Mouse (Mus musculus) mouse embryonic stem cell (cell line): ENCODE measurements around the gene Eml1.

Experiments
- in situ Hi-C, 2 experiments: fragments of 300-500 bp; cut with MboI; formaldehyde crosslinking; loops; 1 replicate in 1 of 2; 3 replicates in 1 of 2; pipeline ENCODE4 v1.14.3; 2019 to 2020; ENCODE audit warnings: low sequenced_read_pairs in 2 of 2, low pct_unique_long_range_greater_than_20kb in 1 of 2, mixed read lengths in 1 of 2; ENCODE audit not compliant: unreplicated experiment in 1 of 2

Eml1 gene

DNA sequence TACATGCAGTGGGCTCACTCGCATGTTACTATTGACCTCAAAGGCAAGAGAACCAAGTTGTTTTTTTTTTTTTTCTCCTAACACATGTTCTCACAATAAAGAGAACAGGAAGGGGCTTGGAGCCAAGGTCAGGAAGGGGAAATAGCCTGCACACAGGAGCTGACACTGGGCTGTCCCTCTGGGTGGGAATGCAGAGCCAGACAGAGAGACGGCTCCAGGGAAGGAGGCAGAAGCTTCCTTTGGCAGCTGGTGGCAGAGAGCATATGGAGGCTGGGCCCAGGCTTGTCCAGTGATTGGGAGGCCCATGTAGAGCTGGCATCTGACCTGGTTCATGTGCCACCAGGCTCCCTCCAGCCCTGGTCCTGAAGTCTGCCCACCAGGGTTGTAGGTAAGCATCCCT, 2.8 kb upstream of the Eml1 start:
- in situ Hi-C loops = loop anchor here in 1 of 2 experiments (10.0 kb wide), 1 partner anchor 127 kb away; no protein-coding TSS in a partner anchor

DNA sequence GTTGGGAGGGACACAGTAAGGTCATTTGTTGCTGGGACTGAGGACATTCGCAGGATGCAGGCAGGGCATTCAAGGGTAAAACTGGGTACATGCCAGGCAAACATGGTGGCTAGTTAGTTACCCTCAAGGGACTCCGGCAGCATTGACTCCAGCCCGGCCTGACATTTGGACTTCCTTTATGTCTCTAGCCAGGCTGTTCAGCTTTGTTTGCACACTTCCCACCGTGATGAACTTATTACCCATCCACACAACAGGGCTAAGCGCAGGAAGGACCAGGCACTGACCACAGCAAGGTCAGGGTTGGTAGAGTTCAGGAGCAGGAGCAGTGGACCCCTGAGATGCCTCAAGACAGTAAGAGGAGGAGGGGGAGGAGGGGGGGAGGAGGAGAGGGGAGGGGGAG, 1.8 kb upstream of the Eml1 start:
- in situ Hi-C loops = loop anchor here in 1 of 2 experiments (10.0 kb wide), 1 partner anchor 126 kb away; no protein-coding TSS in a partner anchor

DNA sequence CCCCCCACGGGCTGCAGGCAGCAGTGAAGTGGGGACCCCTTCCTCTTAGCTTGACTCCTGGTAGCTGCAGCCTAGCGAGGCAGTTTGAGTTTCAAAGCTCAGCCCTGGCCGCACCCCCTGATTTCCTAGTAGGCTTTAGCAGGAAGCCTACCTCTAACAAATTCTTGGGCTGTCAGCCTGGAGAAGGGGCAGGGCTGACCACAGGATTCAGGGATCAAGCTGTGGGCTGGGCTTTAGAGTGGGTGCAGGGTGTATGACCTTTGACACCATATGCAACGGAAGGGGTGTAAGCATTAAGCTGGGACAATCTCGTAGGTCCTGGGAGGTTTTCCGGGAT, 640 bp downstream of the Eml1 start:
- in situ Hi-C loops = no loop called here

DNA sequence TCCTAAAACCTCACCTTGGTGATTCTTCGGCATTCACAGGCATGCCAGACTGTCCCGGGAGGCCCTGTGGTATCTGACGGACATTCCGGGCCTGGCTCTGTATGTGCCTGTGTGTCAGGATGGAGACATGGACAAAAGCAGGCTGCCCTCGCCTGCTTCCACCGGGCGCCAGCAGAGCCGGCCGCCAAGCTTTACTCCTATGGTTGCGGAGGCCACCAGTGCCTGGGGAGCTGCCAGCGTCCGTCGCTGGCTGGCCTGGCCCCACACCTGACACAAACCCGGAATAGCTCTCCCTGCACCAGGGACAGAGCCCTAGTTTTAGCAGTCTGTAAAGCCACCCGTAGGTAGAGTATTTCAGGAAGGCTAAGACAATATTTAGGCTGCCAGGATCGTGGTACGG, 1.5 kb downstream of the Eml1 start:
- in situ Hi-C loops = no loop called here

DNA sequence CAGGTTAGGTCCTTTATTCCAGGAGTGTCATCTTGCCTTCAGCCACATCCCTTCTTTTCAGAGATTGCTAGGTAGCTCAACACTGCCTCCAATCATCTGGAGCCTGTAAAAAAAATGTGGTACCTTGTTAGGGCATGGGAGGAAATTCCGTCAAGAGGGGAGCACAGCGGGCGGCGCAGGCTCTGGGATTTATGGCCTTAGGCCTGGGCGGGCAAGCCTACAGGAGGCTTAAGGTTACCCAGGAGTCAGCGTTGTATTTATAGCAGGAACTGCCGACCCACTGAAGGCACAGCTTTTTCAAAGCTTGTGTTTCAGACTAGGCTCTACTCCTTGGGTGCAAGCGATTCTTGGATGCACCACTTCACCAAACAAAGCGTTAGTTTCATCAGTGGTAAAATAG, 2.9 kb downstream of the Eml1 start:
- in situ Hi-C loops = no loop called here

DNA sequence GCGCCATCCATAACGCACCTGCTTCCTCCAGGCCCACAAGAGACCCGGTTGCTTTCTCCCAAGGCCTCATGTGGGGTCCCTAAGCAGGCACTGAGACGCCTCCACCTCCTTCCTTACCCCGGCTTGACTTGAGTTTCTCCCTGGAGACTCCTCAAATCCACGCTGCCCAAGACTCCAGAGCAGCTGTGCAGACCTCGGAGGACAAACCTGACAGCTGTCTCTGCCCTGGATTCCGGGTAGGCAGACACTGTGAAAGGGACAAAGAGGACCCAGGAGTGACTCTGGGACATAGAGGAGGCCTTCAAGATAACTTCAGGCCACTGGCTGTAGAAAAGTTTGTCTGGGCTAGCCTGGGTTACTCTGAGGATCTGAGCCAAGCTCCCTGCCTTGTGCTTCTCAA, 3.9 kb downstream of the Eml1 start:
- in situ Hi-C loops = no loop called here

DNA sequence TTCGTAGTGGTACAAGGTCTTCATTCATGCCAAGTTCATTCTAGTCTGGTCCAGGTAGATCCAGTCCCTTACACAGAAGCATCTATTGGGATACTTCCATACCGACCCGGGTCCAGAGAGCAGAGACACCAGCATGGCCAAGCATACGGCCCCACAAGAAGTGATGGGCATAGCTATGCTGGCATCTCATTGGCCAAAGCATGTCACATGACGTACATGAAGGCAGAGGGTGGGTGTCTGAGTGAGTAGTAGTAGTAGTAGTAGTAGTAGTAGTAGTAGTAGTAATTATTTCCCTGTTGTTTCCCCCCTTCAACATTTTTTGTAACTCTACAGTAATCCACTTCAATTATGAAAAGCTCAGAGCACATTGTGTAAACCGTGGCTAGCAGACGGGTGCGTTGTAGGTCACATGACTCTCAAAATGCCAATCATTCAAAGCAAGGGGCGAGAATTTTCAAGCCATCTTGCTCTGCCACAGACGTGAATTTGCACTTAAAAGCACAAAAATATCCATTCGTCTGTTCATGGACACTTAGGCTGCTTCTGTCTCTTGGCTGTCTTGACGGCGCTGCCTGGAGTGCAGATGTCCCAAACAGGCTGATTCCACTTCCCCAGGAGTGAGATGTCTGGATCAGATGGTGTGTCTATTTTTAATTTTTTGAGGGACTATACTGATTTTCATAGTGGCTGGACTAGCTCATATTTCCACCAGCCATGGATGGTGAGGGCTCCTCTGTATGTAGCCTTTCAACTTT, 7.8 kb downstream of the Eml1 start:
- in situ Hi-C loops = no loop called here

DNA sequence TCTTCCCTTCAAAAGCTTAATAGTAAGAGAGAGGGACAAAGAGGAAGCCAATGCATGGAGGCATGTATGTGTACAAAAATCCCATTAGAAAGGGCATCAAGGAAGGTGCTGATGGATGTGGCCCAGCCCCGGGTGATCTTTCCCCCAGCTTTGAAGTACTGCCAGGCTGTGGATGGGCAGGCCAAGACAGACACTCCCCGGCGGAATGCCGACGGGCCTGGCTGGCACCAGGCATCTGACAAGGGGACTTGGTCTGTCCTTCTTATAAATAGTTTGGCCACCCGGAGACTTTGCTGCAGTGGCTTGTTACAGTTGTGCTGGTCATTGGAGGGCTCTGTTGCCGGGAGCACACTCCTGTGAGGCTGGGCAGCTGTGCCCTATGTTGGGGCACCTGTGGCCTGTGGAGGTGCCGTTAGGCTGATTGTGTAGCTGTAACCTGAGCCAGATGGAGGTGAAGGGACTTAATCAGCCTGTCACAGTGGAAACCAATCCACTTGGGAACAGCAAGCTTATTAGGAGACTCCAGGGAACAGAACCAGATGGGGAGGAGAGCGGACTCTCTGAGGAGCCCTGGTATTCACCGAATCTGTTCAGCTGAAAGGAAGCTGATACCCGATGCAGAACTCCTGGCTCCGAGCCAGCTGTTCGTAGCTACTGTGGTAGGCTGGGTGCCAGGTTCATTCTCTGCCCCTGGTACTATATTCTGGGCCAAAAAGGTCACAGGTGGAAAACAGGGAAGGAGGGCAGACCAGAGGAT, 15.9 kb downstream of the Eml1 start:
- in situ Hi-C loops = no loop called here

DNA sequence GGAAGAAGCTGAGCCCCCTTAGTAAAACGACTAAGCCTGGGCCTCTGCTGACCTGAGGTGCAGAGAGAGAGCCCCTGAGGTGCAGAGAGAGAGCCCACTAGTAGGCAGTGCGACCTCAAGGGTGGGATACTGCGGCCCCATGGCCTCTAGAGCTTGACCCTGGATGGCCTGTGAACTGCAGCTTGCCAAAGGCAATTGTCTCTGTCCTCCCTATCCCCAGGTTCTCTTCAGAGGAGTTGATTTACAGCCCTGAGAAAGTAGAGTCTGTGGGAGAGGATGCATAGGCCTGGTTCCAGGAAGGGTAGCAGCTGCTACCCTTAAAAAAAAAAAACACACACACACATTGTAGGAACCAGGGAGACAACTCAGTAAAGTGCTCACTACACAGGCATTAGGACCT, 19.0 kb downstream of the Eml1 start:
- in situ Hi-C loops = no loop called here

DNA sequence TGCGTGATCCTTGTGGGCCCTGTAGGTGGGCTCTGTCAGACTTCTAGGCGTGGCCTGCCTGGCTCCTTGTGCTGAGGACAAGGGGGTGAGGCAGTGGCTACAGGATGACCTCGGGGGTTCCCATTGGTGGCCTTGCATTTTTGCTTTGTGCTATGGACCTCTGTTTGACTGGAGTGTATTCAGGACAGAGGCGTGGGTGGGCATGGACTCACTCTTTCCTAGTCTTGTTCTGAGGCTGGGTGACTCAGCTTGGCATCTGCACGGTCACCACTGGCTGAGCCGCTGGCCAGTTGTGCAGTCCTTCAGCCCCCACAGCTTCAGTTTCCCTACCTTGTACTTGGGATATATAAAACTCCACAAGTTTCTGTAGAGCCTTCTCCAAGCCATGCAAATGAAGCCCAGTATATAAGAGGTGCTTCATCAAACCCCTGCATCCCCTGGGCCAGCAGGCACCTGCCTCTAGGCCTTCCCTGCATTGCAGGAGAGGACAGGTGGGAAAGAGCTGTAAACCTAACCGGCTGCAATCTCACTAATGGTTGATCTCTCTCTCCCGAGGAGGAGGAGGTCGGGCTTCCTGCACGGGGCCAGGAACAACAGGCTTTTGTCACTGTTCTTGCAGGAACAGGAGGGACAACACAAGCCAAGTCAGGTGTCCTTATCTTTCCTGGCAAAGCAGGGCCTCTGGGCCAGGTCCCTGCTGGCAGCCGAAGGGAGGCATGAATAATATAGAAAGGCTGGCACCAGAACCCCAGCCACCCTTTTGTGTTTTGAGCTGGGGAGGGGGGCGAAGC, 21.7 kb downstream of the Eml1 start:
- in situ Hi-C loops = no loop called here

DNA sequence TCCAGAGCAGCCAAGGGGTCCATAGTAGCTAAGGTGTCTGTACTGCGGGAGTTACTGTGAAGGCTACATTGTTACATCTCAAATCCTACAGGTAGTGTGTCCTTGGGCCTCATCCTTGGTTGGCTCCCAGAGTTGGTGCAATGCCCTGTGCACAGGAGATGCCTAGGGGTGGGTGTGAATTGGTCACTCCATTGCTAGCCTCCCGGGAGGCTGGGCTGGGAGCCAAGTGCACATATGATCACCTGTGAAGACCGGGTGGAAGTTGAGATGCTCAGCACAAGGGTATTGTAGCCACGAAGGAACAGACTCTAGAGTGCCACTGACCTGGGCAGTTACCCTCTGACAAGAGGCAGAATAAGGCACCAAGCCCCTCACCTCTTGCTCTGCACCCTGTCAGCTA, 22.3 kb downstream of the Eml1 start:
- in situ Hi-C loops = no loop called here

DNA sequence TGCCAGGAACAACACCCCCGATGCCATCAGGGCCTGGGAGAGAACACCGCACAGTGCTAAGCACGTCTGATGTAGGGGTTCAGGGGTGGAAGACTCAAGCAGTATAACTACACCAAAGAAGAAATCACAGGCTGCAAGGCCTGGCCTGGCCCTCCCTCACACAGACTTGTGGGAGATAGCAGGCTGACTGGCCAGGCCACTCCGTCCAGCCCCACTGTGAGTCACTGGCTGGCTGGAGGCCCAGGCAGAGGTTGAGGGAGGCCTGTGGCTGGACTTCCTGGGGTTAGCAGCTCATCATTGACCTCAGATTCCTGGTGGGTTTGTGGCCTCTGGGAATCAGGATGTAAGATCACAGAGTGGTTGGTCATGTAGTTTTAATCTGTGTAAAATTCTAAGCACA, 22.9 kb downstream of the Eml1 start:
- in situ Hi-C loops = no loop called here

DNA sequence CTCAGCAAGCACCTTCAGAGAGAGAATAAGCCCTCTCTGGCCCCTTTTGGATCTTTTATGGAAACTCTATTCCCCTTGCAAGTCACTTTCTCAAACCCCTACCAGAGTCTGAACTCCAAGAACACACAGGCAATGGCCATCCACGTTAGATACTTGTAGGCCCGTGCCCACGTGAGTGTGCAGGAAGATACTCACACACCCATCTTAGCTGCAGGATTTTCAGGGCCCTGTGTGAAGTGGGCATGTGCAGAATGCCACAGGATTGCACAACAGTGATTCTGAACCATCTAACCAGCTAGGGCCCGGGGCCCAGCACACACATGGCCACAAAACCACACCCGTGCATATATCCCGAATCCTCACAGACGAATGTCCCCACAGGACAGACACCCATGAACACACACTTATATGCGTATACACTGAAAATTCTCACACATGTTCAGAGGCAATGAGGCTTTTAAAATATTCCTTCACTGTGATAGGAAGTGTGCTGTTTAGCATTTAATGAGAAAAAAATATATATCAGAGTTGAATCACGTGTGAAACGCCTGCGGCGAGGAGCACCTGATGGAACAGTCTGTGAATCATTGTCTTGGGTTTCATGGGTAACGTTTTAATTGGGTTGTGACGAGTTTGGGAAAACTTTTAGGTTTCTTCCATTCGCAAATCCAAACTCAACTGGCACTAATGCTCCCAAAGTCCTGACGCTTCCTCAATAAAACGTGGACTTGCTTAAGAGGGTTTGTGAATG, 24.0 kb downstream of the Eml1 start:
- in situ Hi-C loops = no loop called here

DNA sequence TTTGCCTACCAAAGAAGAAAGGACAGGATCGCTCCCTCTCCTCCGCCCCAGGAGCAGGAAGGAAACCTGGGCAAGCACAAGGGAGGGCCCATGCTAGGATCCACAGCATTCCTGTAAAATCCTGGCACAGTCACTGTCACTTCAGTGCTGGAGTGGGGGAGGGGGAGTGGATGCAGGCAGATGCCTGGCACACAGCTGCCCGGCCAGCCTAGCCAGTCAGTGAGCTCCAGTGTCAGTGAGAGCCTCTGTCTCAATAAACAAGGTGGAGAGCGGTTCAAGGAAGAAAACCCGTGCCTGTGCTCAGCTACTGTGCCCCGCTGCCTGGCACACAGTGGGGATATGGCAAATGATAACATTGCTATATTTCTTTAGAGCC, 24.5 kb downstream of the Eml1 start:
- in situ Hi-C loops = no loop called here

DNA sequence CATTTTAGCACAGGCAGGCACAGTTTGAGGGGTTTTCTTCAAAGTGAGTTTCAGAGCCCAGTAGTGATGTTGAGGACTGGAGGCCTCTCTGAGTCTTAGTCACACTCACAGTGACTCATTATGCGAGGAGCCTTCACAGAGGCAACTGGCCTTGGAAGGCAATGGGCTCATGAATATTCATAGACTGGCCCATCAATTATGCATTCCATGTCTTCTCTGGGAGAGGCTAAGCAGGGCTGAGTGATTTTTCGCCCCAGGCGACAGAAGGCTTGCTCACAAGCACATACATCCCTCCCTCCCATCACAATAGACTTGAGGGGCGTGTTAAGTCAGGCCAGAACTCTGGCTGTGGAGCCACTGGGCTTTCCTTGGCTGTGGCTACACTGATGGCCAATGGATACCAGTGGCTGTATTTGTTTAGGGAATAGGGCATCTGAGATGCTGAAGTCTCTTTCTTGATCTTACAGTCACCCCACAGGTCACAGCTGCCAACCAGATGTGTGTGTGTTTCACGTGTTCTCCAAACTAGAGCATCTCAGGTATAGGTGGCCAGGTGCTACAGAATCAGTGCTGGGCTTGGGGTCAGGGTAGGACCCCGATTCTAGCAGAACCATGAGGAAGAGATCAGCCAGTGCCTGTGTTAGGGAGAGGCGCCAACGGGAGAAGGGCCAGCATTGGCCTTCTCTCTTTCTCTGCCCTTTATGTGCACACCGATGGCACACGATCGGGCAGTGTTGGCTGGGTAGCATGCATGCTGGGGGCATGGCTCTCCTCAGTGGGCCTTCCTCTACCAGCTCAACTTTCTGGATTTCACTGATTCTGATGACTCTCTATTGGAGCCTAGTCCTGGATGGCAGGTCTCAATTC, 25.6 kb downstream of the Eml1 start:
- in situ Hi-C loops = no loop called here

DNA sequence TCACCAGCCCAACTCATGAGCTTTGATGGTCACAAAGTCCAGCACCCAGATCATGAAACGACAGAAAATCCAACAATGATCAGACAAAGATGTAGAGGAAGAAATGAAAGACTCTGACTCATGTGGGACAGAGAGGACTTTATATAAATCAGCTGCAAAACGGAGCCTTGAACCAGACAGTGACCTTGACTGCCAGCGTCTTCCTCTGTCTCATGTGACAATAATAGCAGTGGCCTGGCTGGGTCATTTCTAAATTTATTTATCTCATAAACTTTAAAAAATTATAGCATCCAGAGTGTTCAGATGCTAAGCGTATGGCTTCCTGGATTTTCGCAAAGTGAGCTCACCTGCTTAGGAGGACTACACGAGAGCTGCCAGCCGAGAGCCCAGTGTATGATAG, 27.9 kb downstream of the Eml1 start:
- in situ Hi-C loops = no loop called here

DNA sequence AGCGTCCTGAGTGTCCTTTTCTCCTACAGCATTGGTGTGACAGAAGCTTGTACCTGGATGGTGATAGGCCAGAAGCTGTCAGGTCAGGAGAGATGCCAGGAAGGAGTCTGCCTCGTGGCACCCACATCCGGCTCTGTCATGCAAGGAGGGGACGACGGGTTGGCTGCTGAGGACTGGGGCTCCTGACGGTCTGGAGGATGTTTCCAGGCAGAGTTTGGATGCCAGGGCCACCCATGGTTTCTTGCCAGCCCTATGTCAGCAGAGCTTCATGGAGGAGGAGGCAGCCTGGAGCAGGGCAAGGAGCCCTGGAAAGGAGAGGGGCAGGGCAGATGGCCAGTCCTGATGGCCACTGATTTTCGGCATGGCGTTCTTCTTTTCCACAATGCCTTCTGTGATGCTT, 28.4 kb downstream of the Eml1 start:
- in situ Hi-C loops = no loop called here

DNA sequence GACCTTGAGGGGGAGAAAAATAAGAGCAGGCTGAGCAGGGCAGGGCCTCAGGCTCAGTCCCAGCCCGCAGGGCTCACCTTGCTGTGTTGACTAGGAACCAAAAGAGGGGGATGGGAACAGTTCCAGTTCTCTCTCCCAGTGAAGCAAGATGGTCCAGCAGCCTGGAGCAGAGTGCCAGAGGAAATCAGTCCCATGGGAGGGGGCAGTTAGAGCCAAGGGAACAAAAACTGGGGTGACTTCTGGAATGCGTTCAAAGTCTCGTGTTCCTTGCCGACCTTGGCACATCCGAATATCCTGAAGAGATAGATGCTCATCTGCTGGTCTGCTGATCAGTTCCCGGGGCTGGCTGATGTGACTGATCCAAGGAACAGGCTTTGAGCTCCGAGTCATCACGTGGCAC, 30.2 kb downstream of the Eml1 start:
- in situ Hi-C loops = no loop called here
